Mouse (Mus musculus) layer of hippocampus, adult 9-10 months (tissue): ENCODE measurements around the gene Trit1.
"Not testable (repeated sequence)": the region's sequence is repeated elsewhere in the genome, so short reads cannot be mapped to it uniquely, and the experiment has no call there.

Experiments used
- DNase-seq: peaks from one replicate; pipeline ENCODE4 v3.0.0; 2022; ENCODE audit warnings: low spot score

Trit1 gene

GRCm38 (mm10) chr4:123016451-123016957 is at the start of gene Trit1:
TSS of gene Trit1 (plus strand) at chr4:123016597.
- DNase-seq = peak; percentile 72

GRCm38 (mm10) chr4:122968106-122968505 is 48.3 kb upstream of the Trit1 start:
- no peak for DNase-seq

- DNase-seq = no peak
Observed at GRCm38 (mm10) chr4:122971191-122971590, 45.2 kb upstream of the Trit1 start.

- DNase-seq = no peak
Observed at GRCm38 (mm10) chr4:122971646-122972045, 44.8 kb upstream of the Trit1 start.

GRCm38 (mm10) chr4:122972056-122972455 is 44.3 kb upstream of the Trit1 start:
- no peak for DNase-seq

GRCm38 (mm10) chr4:122974976-122975520 is 41.3 kb upstream of the Trit1 start:
- no peak for DNase-seq

GRCm38 (mm10) chr4:122976885-122977284 is 39.5 kb upstream of the Trit1 start:
- no peak for DNase-seq

GRCm38 (mm10) chr4:122978850-122979249 is 37.5 kb upstream of the Trit1 start:
- DNase-seq = no peak

GRCm38 (mm10) chr4:122979826-122980225 is 36.6 kb upstream of the Trit1 start:
- no peak for DNase-seq

GRCm38 (mm10) chr4:122980684-122981083 is 35.7 kb upstream of the Trit1 start:
- DNase-seq = no peak

- DNase-seq = no peak
Observed at GRCm38 (mm10) chr4:122981238-122981637, 35.2 kb upstream of the Trit1 start.

- DNase-seq = no peak
Observed at GRCm38 (mm10) chr4:122981930-122982329, 34.5 kb upstream of the Trit1 start.

GRCm38 (mm10) chr4:122982537-122982936 is 33.9 kb upstream of the Trit1 start:
- no peak for DNase-seq

- DNase-seq = no peak
Observed at GRCm38 (mm10) chr4:122983486-122984261, 32.7 kb upstream of the Trit1 start.

- peak; percentile 78 for DNase-seq
Observed at GRCm38 (mm10) chr4:122985110-122985509, 31.3 kb upstream of the Trit1 start.

- no peak for DNase-seq
Observed at GRCm38 (mm10) chr4:122987421-122987820, 29.0 kb upstream of the Trit1 start.

GRCm38 (mm10) chr4:122988004-122988403 is 28.4 kb upstream of the Trit1 start:
- not testable (repeated sequence) for DNase-seq

- no peak for DNase-seq
Observed at GRCm38 (mm10) chr4:122991177-122991576, 25.2 kb upstream of the Trit1 start.

GRCm38 (mm10) chr4:122992276-122992675 is 24.1 kb upstream of the Trit1 start:
- no peak for DNase-seq

GRCm38 (mm10) chr4:122995404-122996220 is 20.8 kb upstream of the Trit1 start, which contains the start of gene Mycl:
TSS of gene Mycl (plus strand) at chr4:122995652.
- DNase-seq = peak; percentile 77

GRCm38 (mm10) chr4:122996221-122996617 is 20.2 kb upstream of the Trit1 start:
- no peak for DNase-seq

GRCm38 (mm10) chr4:122996618-122997381 is 19.6 kb upstream of the Trit1 start:
- no peak for DNase-seq
